8 mouse cellular contexts compared by ENCODE assay signal in the genomic region with DNA sequence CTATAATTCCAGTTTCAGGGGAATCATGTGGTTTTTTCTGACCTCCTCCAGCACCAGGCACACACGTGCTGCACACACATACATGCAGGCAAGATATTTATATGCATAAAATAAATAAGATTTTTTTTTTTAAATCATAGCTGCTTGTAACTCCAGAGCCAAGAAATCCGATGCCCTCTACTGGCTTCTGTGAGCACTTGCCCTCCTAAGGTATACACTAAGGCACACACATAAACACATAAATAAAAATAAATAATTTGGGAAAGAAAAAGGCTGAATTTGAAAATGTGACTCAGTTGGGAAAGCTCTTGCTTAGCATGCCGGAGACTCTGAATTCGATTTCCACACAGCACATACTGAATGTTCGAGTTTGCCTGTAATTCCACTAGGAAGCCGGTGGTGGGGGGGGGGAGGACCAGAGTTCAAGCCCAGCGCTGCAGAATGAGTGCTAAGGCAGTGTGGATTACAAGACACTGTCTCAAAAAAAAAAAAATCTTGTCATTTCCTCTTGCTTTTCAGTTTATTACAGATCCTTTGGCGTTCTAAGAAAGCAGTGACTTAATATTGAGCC. TPM values are rescaled to one million over a fixed set of nuclear protein-coding genes. Genes with fewer than 3 reads are reported as not detected.
DNase-seq lines count a peak whose midpoint lies in the region; ATAC-seq and TF ChIP-seq lines count a peak whose summit lies in the region.

No protein-coding gene starts in this region.

- no peaks in the 10 kb centered on the region for H3K27me3 ChIP-seq in heart, embryonic 12.5 days (replicated peaks)
- H3K27me3 ChIP-seq in forebrain, embryonic 15.5 days, result no peaks in the 10 kb centered on the region
- no peaks in the 10 kb centered on the region for H3K27me3 ChIP-seq in lung, postnatal 0 days (replicated peaks; ENCODE audit: insufficient read depth, low read length)

- DNase-seq in heart, postnatal 10 days, result no peak
- peak; percentile 48 for DNase-seq in ES-CJ7 (ENCODE audit: low read depth, low spot score)
- peak; percentile 49 for DNase-seq in lung, postnatal 0 days (ENCODE audit: low spot score)
- no peak for DNase-seq in right cerebral cortex, postnatal 14 days
- no peak for DNase-seq in cerebellum, postnatal 25 days
- DNase-seq in kidney, postnatal 10 days, result no peak

- peak overlapping the region; percentile 82; the same call in 1 of the 2 replicates for H3K27ac ChIP-seq in heart, embryonic 12.5 days (ENCODE audit: poor library complexity, severe bottlenecking)
- H3K27ac ChIP-seq in forebrain, embryonic 15.5 days (replicated peaks), result peak overlapping the region; percentile 85
- H3K27ac ChIP-seq in lung, postnatal 0 days (ENCODE audit: low read length), result no peak overlapping the region

- H3K36me3 ChIP-seq in heart, embryonic 12.5 days, result peaks cover 19% of the 10 kb centered on the region
- H3K36me3 ChIP-seq in forebrain, embryonic 15.5 days, result peaks cover 16% of the 10 kb centered on the region
- H3K36me3 ChIP-seq in lung, postnatal 0 days (ENCODE audit: insufficient read depth, low read length), result peaks cover 5% of the 10 kb centered on the region; the same call in 1 of the 2 replicates

- intact Hi-C loops in heart, postnatal 10 days (cut with DNase I), result no loop called here

- H3K4me1 ChIP-seq in heart, embryonic 12.5 days (replicated peaks), result 0 out of 2 replicates have a peak, but pooled peaks cover 3% of the 10 kb centered on the region
- H3K4me1 ChIP-seq in forebrain, embryonic 15.5 days, result peaks cover 20% of the 10 kb centered on the region
- no peaks in the 10 kb centered on the region for H3K4me1 ChIP-seq in lung, postnatal 0 days (ENCODE audit: insufficient read depth, low read depth, low read length)

- 9% methylated on average over 8 of the region's 8 CpGs for WGBS in heart, embryonic 12.5 days
- 12% methylated on average over 8 of the region's 8 CpGs for WGBS in forebrain, embryonic 15.5 days
- WGBS in lung, postnatal 0 days, result 12% methylated on average over 8 of the region's 8 CpGs

- H3K4me2 ChIP-seq in heart, embryonic 12.5 days, result peak overlapping the region; percentile 63
- peak overlapping the region; percentile 42 for H3K4me2 ChIP-seq in forebrain, embryonic 15.5 days (replicated peaks)
- H3K4me2 ChIP-seq in lung, postnatal 0 days (replicated peaks; ENCODE audit: low read depth, low read length), result peak overlapping the region; percentile 52

- ATAC-seq in heart, embryonic 12.5 days (ENCODE audit: insufficient number of reproducible peaks, low FRiP score), result no peak
- peak; percentile 33 for ATAC-seq in forebrain, embryonic 15.5 days (replicated peaks)
- peak; percentile 2; the same call in 1 of the 2 replicates for ATAC-seq in lung, postnatal 0 days

- peak overlapping the region; percentile 85 for H3K4me3 ChIP-seq in heart, embryonic 12.5 days
- peak overlapping the region; percentile 77 for H3K4me3 ChIP-seq in forebrain, embryonic 15.5 days
- H3K4me3 ChIP-seq in lung, postnatal 0 days (ENCODE audit: low read depth, low read length), result peak overlapping the region; percentile 71

- no peak for TF ChIP-seq EP300 in lung, postnatal 0 days (IDR thresholded peaks at IDR 0.05)

- no peak overlapping the region for H3K9ac ChIP-seq in heart, embryonic 12.5 days
- H3K9ac ChIP-seq in forebrain, embryonic 15.5 days (replicated peaks), result peak overlapping the region; percentile 35; the same call in 1 of the 2 replicates
- H3K9ac ChIP-seq in lung, postnatal 0 days (replicated peaks; ENCODE audit: low read depth), result no peak overlapping the region

- no peaks in the 10 kb centered on the region for H3K9me3 ChIP-seq in heart, embryonic 12.5 days (replicated peaks)
- no peaks in the 10 kb centered on the region for H3K9me3 ChIP-seq in forebrain, embryonic 15.5 days
- H3K9me3 ChIP-seq in lung, postnatal 0 days (ENCODE audit: low read length), result no peaks in the 10 kb centered on the region

- TF ChIP-seq CTCF in lung, postnatal 0 days (IDR thresholded peaks at IDR 0.05), result no peak

RNA-seq across cellular contexts. Expression of a gene that starts 0.5 kb away (rescaled TPM):
- 132 and 134 TPM in 2 replicates for polyA plus RNA-seq in heart, embryonic 12.5 days (2016; fragmentation: Nextera tagmentation; extraction: Ambion mirVana)
- 100 to 1,000 TPM; 119 to 121 TPM for total RNA-seq in heart, postnatal 10 days (2021)
- polyA plus RNA-seq in forebrain, embryonic 15.5 days (2015; fragmentation: Nextera tagmentation; extraction: Ambion mirVana), result 170 and 179 TPM in 2 replicates
- polyA plus RNA-seq in lung, postnatal 0 days (2015; fragmentation: Nextera tagmentation; extraction: Ambion mirVana), result 82.1 and 94.4 TPM in 2 replicates

RNA-seq across cellular contexts. Expression of a gene that starts 10.5 kb away (rescaled TPM):
- polyA plus RNA-seq in heart, embryonic 12.5 days (2016; fragmentation: Nextera tagmentation; extraction: Ambion mirVana), result 53.7 and 58.6 TPM in 2 replicates
- total RNA-seq in heart, postnatal 10 days (2021), result 10 to 100 TPM; 24.9 to 26.8 TPM
- polyA plus RNA-seq in forebrain, embryonic 15.5 days (2015; fragmentation: Nextera tagmentation; extraction: Ambion mirVana), result 22.8 and 24.1 TPM in 2 replicates
- 24.5 and 24.9 TPM in 2 replicates for polyA plus RNA-seq in lung, postnatal 0 days (2015; fragmentation: Nextera tagmentation; extraction: Ambion mirVana)

RNA-seq across cellular contexts. Expression of a gene that starts 21.8 kb away (rescaled TPM):
- polyA plus RNA-seq in heart, embryonic 12.5 days (2016; fragmentation: Nextera tagmentation; extraction: Ambion mirVana), result 48.6 and 53.9 TPM in 2 replicates
- total RNA-seq in heart, postnatal 10 days (2021), result 10 to 100 TPM; 37.3 to 51.1 TPM
- 63.2 and 65.3 TPM in 2 replicates for polyA plus RNA-seq in forebrain, embryonic 15.5 days (2015; fragmentation: Nextera tagmentation; extraction: Ambion mirVana)
- polyA plus RNA-seq in lung, postnatal 0 days (2015; fragmentation: Nextera tagmentation; extraction: Ambion mirVana), result 75.1 and 79.7 TPM in 2 replicates

Comparison
In these comparisons a context has a peak if more than half of its experiments do, and no peak if none do; other contexts are left out.
1. DNase-seq: peak in ES-CJ7 (single experiment) and lung, postnatal 0 days (single experiment); none in heart, postnatal 10 days (0 of 2), right cerebral cortex, postnatal 14 days (single experiment), cerebellum, postnatal 25 days (0 of 2) and kidney, postnatal 10 days (single experiment).
2. Peak in every context shown above with its lines, with median percentiles within 50 percentile points of each other: H3K4me2 ChIP-seq and H3K4me3 ChIP-seq.